Mouse (Mus musculus) mature B cell (primary cell): Measurements from ENCODE around the gene Tmem120b.

ENCODE experiments used
- in situ Hi-C: fragments of 300-500 bp; cut with MboI; formaldehyde crosslinking; loops from 2 replicates; pipeline ENCODE4 v1.14.3; 2019

Gene Tmem120b

DNA sequence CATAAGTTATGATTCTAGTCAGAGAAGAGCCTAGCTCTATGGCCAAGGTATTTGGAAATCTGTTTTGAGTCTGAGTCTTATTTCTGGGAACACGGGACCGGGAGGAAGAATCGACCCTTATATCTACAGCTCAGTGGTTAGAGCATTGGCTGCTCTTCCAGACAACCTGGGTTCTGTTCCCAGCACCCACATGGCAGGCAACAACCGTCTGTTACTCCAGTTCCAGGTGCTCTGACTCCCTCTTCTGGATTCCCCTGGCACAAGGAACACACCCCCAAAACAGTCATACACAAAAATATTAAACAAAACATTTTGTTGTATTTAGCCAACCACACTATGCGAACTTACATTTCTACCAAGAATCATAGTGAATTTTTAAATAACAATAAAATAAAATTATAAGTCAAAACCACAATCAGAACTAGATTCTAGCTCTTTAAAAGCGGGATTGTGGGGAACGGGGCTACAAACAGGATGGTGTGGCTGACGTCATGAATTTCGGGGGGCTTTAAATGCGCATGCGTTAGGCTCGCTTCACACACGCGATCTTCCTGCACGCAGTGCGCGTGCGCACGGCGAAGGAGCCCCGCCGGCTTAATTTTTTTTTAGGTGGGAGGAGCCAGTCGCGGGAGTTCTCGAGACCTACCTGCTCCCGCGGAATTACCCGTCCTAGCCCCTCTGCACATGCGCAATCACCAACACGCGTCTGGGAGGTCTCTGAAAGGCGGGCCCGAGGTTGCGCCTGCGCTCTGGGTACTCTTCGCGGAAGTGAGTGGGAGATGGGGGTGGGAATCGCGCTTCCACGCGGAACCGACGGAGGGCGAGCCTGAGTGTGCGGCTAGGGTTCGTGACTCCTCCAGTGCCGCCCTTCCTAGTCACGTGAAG is 10.6 kb upstream of the Tmem120b start:
- in situ Hi-C loops = loop anchor here (5.0 kb wide), 1 partner anchor 90 kb away; no protein-coding TSS in a partner anchor

GRCm38 (mm10) chr5:123058251-123059102 is 9.7 kb upstream of the Tmem120b start:
- in situ Hi-C loops = loop anchor here (5.0 kb wide), 1 partner anchor 91 kb away; no protein-coding TSS in a partner anchor

DNA sequence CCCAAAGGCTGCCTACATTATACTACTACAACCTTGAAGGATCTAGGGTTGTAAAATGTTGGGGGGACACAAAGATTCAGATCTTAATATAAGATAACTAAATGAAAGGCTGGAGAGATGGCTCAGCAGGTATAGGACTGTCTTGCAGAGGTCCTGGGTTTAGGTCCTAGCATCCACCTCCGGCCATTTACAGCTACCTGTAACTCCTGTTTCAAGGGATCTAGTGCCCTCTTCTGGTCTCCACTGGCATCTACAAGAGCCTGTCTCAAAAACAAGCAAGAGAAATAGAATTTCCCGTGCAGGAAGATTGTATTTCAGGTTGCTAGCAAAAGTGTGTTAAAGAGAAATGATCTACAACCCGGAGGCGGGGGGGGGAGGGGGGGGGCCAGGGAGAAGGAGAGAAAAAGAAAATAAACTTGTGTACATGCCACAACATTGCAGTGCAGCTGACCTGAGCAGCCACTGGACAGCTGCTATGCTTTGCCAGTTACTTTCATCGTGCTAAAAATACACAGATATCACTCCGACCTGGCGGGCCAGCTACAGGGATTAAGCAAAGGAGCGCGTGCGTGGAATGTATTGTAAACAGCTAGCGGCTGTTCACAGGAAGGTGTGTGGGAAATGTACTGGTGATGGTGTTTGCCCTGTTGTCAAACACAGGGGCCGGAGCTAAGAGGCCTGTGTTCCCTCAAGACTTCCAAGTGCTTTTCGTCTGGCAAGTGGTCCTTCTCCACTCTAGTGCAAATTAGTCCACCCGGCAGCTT is 8.3 kb upstream of the Tmem120b start:
- in situ Hi-C loops = loop anchor here (5.0 kb wide), 2 partner anchors 72 to 93 kb away; partner anchors contain the start of gene Rhof

- in situ Hi-C loops = loop anchor here (5.0 kb wide), 1 partner anchor 71 kb away; the partner anchor contains the start of gene Rhof
Observed at GRCm38 (mm10) chr5:123060706-123061401, 7.4 kb upstream of the Tmem120b start.

DNA sequence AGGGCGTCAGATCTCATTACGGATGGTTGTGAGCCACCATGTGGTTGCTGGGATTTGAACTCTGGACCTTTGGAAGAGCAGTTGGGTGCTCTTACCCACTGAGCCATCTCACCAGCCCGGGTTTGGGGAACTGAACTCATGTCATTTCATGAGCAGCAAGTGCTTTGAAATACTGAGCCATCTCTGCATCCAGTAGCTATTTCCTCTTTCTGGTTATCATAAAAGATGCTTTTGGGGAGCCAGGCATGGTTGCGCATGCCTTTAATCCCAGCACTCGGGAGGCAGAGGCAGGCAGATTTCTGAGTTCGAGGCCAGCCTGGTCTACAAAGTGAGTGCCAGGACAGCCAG is 6.8 kb upstream of the Tmem120b start:
- in situ Hi-C loops = loop anchor here (5.0 kb wide), 1 partner anchor 71 kb away; the partner anchor contains the start of gene Rhof

DNA sequence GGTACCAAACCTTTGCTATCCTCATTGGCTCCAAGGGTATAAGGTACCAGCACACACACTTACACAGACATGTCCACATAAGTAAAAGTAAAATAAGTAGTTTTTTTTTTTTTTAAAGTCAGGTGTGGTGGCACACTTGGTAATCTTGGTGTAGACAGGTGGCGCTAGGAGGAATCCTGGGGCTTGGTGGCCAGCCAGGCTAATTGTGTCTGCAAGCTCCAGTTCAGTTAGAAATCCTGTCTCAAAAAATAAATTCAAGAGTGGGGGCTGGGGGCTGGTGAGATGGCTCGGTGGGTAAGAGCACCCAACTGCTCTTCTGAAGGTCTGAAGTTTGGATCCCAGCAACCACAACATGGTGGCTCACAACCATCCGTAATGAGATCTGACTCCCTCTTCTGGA is 5.1 kb upstream of the Tmem120b start:
- in situ Hi-C loops = loop anchor here (5.0 kb wide), 1 partner anchor 69 kb away; the partner anchor contains the start of gene Rhof

- in situ Hi-C loops = loop anchor here (5.0 kb wide), 1 partner anchor 68 kb away; the partner anchor contains the start of gene Rhof
Observed at GRCm38 (mm10) chr5:123064207-123064606, 4.0 kb upstream of the Tmem120b start.

DNA sequence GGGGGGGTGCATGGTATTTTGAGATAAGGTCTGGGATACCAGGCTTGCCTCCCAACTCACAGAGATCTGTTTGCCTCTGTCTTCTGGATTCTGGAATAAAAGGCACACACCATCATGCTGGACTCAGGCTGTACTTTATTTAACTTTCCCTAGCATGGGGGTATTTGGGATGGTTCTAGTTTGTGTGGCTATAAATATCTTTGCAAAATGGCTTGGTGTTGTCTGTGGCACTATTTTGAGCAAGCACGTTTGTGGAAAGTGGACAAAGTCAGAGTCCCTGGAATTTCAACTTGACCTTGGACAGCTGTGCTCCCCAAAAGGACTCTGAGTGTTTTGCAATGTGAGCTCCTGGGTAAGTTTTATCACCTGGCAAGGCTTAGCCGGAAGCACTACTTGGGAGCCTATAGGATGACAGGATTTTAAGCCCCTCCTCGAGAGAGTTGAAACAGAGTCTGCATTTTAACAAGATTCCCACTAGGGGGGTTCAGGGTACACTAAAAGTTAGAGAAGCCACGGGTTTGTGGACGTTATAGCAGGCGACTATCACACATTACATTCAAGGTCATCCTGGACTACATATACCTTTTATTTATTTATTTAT is 720 bp upstream of the Tmem120b start:
- in situ Hi-C loops = no loop called here

GRCm38 (mm10) chr5:123068714-123069113 is 499 bp downstream of the Tmem120b start:
- in situ Hi-C loops = no loop called here

DNA sequence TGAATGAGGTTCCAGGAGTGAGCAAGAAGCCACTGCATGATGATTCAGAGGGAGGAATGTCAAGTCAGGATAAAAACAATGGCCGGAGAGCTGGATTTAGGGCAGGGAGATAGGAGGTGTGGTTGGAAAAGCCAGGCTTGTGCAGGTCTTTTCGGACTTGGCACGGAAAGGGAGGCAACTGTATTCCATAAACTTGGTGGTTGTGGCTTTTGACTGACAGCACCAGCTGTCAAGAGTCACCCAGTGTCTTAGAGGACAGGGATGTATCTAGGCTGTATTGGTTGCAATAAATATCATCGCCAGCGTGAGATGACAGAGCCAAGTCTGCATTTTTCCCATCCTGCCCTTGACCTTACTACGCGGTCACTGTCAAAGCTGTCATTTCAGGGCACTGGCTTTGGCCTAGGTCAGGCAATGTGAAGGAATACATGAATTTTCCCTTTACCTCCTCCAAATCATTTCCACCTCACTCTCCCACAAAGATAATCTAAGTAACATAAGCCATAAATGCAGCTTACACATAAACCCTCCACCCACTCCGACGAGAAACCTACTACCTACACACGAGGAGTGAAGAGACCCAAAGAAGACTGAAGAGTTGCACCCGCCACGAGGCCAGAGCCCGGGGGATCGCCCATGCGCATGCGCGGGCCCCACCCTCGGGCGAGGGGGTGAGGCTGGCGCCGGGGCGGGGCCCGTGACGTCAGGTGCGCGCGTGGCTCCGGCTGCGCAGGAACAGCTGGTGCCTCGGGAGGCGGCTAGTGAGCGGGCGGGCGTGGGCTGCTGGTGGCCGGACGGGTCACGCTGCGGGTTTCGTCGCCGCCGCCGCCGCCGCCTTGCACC is 7.6 kb downstream of the Tmem120b start:
- in situ Hi-C loops = no loop called here

DNA sequence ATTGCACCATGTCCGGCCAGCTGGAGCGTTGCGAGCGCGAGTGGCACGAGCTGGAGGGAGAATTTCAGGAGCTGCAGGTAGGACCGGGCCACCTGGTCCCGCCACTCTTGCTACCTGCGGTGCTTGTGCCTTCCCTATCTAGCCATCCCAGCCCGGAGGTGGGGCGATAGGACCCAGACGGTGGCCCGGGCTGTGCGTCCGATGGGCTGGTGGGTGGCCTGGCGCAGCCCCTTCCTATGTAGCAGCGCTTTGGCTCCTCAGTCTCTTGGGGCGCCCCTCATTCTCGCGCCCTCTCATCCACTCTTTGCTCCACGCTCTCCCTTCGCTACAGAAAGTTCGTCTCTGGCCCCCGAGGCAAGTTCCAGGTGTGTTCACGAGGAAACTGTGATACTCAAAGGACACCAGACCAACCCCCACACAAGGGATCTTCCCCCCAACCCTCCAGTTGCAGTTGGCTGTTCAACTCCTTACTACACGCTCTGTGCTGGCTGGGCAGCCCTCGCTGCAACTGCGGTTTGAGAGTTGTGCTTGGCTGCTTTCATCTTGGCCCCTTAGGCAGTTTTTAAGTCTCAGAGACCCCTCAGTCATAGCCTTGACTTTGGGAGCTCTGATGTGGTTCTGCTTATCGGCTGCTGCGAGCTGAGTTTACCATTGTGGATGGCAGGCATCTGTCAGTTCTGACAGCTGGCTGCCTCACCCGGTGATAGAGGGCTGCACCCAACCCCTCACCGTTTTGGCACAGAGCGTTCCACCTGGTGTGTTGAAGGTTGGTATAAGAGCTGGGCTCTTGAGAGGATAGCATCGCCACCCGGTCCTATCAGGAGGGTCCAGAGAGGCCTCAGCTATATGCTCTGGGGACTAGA is 8.4 kb downstream of the Tmem120b start:
- in situ Hi-C loops = no loop called here

DNA sequence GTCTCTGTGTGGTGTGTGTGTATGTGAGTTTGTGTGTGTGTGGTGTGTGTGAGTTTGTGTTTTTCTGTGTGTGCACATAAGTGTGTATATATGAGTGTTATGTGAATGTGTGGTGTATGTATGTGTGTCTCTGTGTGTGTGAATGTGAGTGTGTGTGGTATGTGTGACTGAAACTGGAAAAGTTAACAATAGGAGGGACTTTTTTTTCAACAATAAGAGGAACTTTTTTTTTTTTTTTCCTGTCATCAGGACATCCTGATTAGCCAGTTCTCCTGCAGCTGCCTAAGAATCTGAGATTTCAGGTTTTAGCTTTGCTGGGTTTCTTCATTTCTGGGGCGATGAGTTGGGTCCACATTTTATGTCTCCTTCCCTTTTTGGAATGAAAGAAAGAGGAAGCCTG is 11.4 kb downstream of the Tmem120b start:
- in situ Hi-C loops = no loop called here

DNA sequence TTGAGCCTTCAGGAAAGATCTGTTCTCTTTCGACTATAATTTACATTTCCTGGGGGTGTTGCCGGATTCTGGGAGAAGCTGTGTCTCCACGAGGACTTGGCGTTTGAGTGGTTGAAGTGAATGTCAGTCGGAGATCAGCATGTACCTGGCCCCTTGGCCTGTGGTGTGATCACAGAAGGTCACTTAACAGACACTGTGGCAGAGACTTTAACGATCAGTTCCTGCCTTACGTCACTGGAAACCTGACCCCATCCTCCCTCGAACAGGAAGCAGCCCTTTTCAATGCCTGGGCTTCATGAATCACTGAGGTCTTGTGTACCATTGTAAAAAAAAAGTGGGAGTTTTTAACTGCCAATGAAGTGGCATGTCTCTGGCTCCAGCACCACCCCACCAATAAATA is 11.8 kb downstream of the Tmem120b start:
- in situ Hi-C loops = no loop called here

GRCm38 (mm10) chr5:123080510-123080909 is 12.3 kb downstream of the Tmem120b start:
- in situ Hi-C loops = no loop called here

- in situ Hi-C loops = no loop called here
Observed at GRCm38 (mm10) chr5:123083340-123084050, 15.3 kb downstream of the Tmem120b start.

DNA sequence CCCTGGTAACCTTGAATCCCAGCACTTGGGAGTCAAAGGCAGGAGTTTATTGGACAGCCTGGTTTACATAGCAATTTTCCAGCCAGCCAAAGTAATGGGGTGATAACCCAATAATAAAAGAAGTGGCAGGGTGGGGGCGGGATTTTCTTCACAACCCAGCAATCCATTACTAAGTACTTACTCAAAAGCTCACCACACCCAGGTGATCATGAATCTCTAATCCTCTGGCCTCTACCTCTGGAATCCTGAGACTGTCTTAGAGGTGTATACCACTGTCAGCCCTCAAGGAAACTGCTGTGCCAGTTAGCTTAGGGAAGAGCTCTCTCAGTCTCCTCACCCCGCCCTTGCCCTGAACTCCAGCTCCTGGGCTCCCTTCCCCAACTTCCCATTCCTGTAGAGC is 18.3 kb downstream of the Tmem120b start:
- in situ Hi-C loops = no loop called here

DNA sequence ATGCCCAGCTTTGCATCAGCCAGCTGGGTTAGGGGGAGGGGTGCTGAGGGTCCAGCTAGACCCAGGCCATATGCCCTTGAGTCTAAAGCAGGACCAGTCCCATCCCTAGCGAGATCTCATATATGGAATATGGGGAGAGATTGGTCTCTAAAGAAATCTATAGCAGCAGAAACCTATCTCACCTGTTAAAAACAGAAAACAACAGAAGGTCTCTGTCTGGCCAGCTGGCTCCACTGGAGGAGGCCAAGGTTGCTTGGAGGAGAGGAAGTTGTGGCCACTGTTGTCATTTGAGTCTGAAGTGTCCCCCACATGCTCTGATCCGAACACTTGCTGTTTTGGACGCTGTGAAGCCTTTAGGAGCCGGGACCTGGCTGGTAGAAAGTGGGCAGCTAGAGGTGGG is 20.6 kb downstream of the Tmem120b start:
- in situ Hi-C loops = no loop called here
